Mouse (Mus musculus) neural tube, embryonic 13.5 days (tissue): Measurements from ENCODE around the gene Gm49322. TPM values are rescaled to one million over a fixed set of nuclear protein-coding genes. Genes with fewer than 3 reads are reported as not detected.
"Not testable (repeated sequence)": the region's sequence is repeated elsewhere in the genome, so short reads cannot be mapped to it uniquely, and the experiment has no call there.

Source experiments
- ATAC-seq: fragments of 200-750 bp; cut with Nextera tagmentation; 2 replicates; pipeline ENCODE4 v1.8.0; 2017; ENCODE audit warnings: low read depth, mild to moderate bottlenecking, moderate TSS enrichment, moderate library complexity
- H3K27ac ChIP-seq: fragments of 300-500 bp; sonication (generic); replicated peaks from 2 replicates; pipeline ENCODE4 v1.5.1; 2015; ENCODE audit warnings: moderate library complexity, mild to moderate bottlenecking, inconsistent platforms
- H3K27me3 ChIP-seq: fragments of 300-500 bp; sonication (generic); 2 replicates; pipeline ENCODE4 v1.6.1; 2015; ENCODE audit warnings: mild to moderate bottlenecking, inconsistent platforms
- H3K36me3 ChIP-seq: fragments of 300-500 bp; sonication (generic); 2 replicates; pipeline ENCODE4 v1.6.1; 2015; ENCODE audit warnings: mild to moderate bottlenecking, inconsistent platforms
- H3K4me1 ChIP-seq: fragments of 300-500 bp; sonication (generic); replicated peaks from 2 replicates; pipeline ENCODE4 v1.6.1; 2015; ENCODE audit warnings: inconsistent platforms
- H3K4me2 ChIP-seq: fragments of 300-500 bp; sonication (generic); 2 replicates; pipeline ENCODE4 v1.6.1; 2015; ENCODE audit warnings: inconsistent platforms, mild to moderate bottlenecking, moderate library complexity
- H3K4me3 ChIP-seq: fragments of 300-500 bp; sonication (generic); 2 replicates; pipeline ENCODE4 v1.5.1; 2015; ENCODE audit warnings: mild to moderate bottlenecking, inconsistent platforms
- H3K9ac ChIP-seq: fragments of 300-500 bp; sonication (generic); 2 replicates; pipeline ENCODE4 v1.6.1; 2015; ENCODE audit warnings: moderate library complexity, mild to moderate bottlenecking, inconsistent platforms
- H3K9me3 ChIP-seq: fragments of 300-500 bp; sonication (generic); 2 replicates; pipeline ENCODE4 v1.6.1; 2016; ENCODE audit warnings: inconsistent platforms
- WGBS: fragments of 180-500 bp; shearing (Covaris S2); methylation state at CpG from one replicate; pipeline ENCODE4 v1.1.7; 2015; 5-methylcytosine and 5-hydroxymethylcytosine counted together
- polyA plus RNA-seq: library from polyadenylated mRNA; unstranded; fragments of >200 nt; fragmentation: Nextera tagmentation; extraction: Ambion mirVana; gene quantifications from 2 replicates; pipeline ENCODE4 v1.2.1, GENCODE M21; 2015

The Gm49322 gene
- 2.8 and 3.7 TPM in 2 replicates for polyA plus RNA-seq

- not testable (repeated sequence) for H3K9me3 ChIP-seq, H3K27me3 ChIP-seq, ATAC-seq, H3K4me3 ChIP-seq, H3K4me2 ChIP-seq, H3K27ac ChIP-seq, H3K9ac ChIP-seq
- H3K4me1 ChIP-seq = peaks cover 24% of the 10 kb centered on the region
- H3K36me3 ChIP-seq = peaks cover 40% of the 10 kb centered on the region
- WGBS = 86% methylated on average over 4 of the region's 4 CpGs
Measured at GRCm38 (mm10) chr10:80605721-80606120, at the start of gene Gm49322. Gene Gm49322, plus strand, starts transcription at chr10:80606021.

DNA sequence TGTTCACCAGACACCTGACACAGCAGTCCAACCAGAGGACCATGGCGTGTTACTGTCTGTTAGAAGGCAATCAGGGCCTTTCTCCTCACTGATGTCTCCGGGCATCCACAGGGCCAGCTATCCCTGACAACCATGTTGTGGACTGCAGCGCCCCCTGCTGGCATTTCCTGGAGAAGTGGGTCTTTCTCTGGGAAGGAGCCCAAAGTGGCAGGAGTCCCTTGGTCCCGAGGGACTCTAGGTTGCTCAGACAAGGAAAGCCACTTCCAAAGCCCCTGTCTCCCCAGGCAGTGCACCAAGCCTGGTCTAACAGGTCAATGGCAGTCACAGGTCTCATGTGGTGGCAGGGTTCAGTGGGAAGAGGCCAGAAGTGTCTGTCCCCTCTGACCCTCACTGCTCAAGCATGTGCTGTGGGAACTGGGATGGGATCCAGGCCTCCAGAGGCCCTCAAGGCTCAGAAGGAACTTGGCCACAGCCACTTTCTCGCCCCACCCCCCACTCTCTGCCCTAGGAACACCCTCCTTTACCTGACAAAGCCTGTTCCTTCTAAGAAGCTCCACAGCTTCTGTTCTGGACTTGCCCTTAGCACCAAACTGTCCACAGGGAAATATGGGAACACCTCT is 48.4 kb upstream of the Gm49322 start:
- 31% methylated on average over 5 of the region's 5 CpGs for WGBS
- no peak for ATAC-seq
- Histone ChIP-seq H3K9ac (peak overlapping the region; percentile 49; the same call in 1 of the 2 replicates), H3K9me3 (no peaks in the 10 kb centered on the region), H3K4me3 (no peak overlapping the region), H3K36me3 (no peaks in the 10 kb centered on the region), H3K27me3 (no peaks in the 10 kb centered on the region), H3K4me1 (peaks cover 47% of the 10 kb centered on the region), H3K4me2 (no peak overlapping the region), H3K27ac (no peak overlapping the region)

GRCm38 (mm10) chr10:80559431-80559830 is 46.4 kb upstream of the Gm49322 start:
- Histone ChIP-seq H3K4me1 (peaks cover 54% of the 10 kb centered on the region), H3K9me3 (no peaks in the 10 kb centered on the region), H3K9ac (no peak overlapping the region; the same call in 1 of the 2 replicates), H3K36me3 (no peaks in the 10 kb centered on the region), H3K4me2 (peak overlapping the region; percentile 88), H3K27me3 (no peaks in the 10 kb centered on the region), H3K4me3 (no peak overlapping the region), H3K27ac (no peak overlapping the region)
- 92% methylated on average over 7 of the region's 7 CpGs for WGBS
- no peak for ATAC-seq

DNA sequence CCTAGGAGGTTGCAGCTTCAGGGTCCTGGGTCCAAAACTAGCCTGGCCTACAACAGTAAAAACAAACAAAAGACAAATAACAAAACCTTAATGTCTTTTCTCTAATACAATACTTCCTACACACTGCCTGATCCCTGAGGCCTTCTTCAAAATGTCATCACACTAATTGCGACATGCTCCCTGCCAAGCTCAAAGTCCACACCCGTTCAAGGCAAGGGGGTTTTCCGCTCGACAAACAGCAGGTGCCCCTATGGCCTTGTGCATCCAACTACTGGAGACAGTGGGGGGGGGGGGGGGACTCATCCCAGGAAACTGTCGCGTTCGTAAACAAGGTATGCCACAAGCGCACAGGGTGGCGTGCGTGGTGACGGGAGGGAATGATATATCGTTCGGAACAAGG is 45.2 kb upstream of the Gm49322 start:
- 0 out of 2 replicates have a peak, but pooled peaks have one; percentile 0 for ATAC-seq
- 0% methylated on average over 13 of the region's 13 CpGs for WGBS
- H3K27me3 ChIP-seq = no peaks in the 10 kb centered on the region

GRCm38 (mm10) chr10:80561116-80561944 is 44.5 kb upstream of the Gm49322 start, which contains the start of gene Rexo1:
Gene Rexo1, minus strand, starts transcription at chr10:80561560.
- H3K36me3 ChIP-seq = no peaks in the 10 kb centered on the region; the same call in 1 of the 2 replicates
- H3K9me3 ChIP-seq = no peaks in the 10 kb centered on the region
- H3K4me3 ChIP-seq = peak within 1 kb of the TSS; percentile 95
- H3K27me3 ChIP-seq = no peaks in the 10 kb centered on the region
- H3K9ac ChIP-seq = peak within 1 kb of the TSS; percentile 92
- ATAC-seq = peak; percentile 75
- H3K4me1 ChIP-seq = peaks cover 62% of the 10 kb centered on the region
- peak within 1 kb of the TSS; percentile 88 for H3K27ac ChIP-seq
- WGBS = under 1% methylated on average over 72 of the region's 72 CpGs
- H3K4me2 ChIP-seq = peak within 1 kb of the TSS; percentile 88

More for the DNA sequence above, 45.2 kb upstream of the Gm49322 start:
- Histone ChIP-seq H3K9me3 (no peaks in the 10 kb centered on the region), H3K27ac (no peak overlapping the region), H3K4me2 (peak overlapping the region; percentile 88), H3K4me1 (peaks cover 55% of the 10 kb centered on the region), H3K4me3 (peak overlapping the region; percentile 95), H3K36me3 (no peaks in the 10 kb centered on the region; the same call in 1 of the 2 replicates), H3K9ac (peak overlapping the region; percentile 92)

DNA sequence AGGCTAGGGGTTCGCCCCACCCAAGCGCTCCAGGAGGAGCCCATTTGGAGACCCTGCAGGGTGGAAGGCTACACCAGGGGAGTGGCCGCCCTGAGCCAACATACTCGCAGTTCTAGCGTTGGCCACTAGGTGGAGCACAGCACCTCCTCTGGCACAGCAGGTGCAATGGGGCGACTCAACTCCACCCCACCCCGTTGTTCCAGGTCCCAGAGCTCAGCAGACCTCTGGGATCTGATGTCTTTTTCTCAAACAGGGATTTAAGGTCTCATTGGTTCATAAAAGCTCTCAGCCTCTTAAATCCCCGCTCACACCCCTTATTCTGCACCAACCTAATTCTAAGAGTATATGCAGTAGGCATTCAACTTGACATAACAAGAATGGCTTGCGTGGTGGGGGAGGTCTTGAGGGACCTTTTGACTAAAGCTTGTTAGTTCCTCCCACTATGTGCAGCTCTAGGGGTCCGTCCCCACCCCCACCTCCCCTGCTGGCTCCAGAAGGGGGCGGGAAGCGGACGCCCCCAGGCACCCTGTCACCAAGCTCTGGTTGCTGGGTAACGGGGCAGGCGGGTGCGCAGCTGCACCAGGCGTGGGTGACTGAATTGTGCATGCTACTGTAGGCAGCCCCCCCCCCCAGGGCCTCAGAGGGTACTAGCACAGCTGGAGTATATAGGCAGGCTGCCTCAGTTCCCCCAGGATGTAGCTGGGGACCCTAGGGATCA is 39.3 kb upstream of the Gm49322 start:
- peak; percentile 68 for ATAC-seq
- H3K36me3 ChIP-seq = peaks cover 10% of the 10 kb centered on the region
- H3K4me1 ChIP-seq = peaks cover 63% of the 10 kb centered on the region
- peak overlapping the region; percentile 45 for H3K4me2 ChIP-seq
- peak overlapping the region; percentile 39 for H3K9ac ChIP-seq
- 14% methylated on average over 17 of the region's 17 CpGs for WGBS
- no peaks in the 10 kb centered on the region for H3K9me3 ChIP-seq
- H3K27me3 ChIP-seq = no peaks in the 10 kb centered on the region
- H3K4me3 ChIP-seq = peak overlapping the region; percentile 2; the same call in 1 of the 2 replicates
- H3K27ac ChIP-seq = peak overlapping the region; percentile 85

- H3K9me3 ChIP-seq = no peaks in the 10 kb centered on the region
- no peak for ATAC-seq
- no peaks in the 10 kb centered on the region for H3K27me3 ChIP-seq
- no peak overlapping the region for H3K9ac ChIP-seq
- 96% methylated on average over 29 of the region's 29 CpGs for WGBS
- H3K4me3 ChIP-seq = no peak overlapping the region
- peaks cover 10% of the 10 kb centered on the region for H3K36me3 ChIP-seq
- peaks cover 74% of the 10 kb centered on the region for H3K4me1 ChIP-seq
- no peak overlapping the region for H3K27ac ChIP-seq
- no peak overlapping the region for H3K4me2 ChIP-seq
Measured at GRCm38 (mm10) chr10:80568876-80569275, 36.9 kb upstream of the Gm49322 start.

GRCm38 (mm10) chr10:80569664-80570066 is 36.2 kb upstream of the Gm49322 start:
- Histone ChIP-seq H3K4me3 (no peak overlapping the region), H3K9ac (no peak overlapping the region), H3K27ac (no peak overlapping the region), H3K9me3 (no peaks in the 10 kb centered on the region), H3K4me2 (0 out of 2 replicates have a peak overlapping the region, but pooled peaks have one; percentile 4), H3K4me1 (peaks cover 82% of the 10 kb centered on the region), H3K27me3 (no peaks in the 10 kb centered on the region), H3K36me3 (peaks cover 10% of the 10 kb centered on the region)
- no peak for ATAC-seq
- WGBS = 34% methylated on average over 10 of the region's 10 CpGs

DNA sequence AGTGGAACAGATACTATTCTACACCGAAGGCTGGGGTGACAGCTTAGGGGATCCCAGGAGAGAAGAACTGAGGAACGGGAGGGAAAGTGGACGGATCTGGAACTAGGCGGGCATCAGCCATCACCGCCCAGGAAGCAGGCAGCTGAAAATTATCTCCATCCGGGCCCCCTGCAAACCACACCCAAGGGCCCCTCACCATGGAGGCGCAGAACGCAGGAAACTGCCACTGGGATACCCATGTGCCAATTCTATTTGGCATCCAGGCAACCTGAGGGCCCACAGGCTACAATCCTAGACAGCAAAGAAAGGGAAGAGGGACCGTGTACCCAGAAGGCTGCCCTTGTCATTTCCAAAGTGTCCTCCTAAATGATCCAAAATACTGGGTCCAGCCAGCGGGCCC is 35.4 kb upstream of the Gm49322 start:
- no peak for ATAC-seq
- Histone ChIP-seq H3K4me1 (peaks cover 89% of the 10 kb centered on the region), H3K4me2 (peak overlapping the region; percentile 45; the same call in 1 of the 2 replicates), H3K36me3 (peaks cover 10% of the 10 kb centered on the region), H3K4me3 (no peak overlapping the region), H3K27me3 (no peaks in the 10 kb centered on the region), H3K9me3 (no peaks in the 10 kb centered on the region), H3K9ac (peak overlapping the region; percentile 61; the same call in 1 of the 2 replicates), H3K27ac (no peak overlapping the region)
- 92% methylated on average over 10 of the region's 10 CpGs for WGBS

- Histone ChIP-seq H3K4me2 (peak overlapping the region; percentile 45), H3K9ac (peak overlapping the region; percentile 61), H3K4me1 (peaks cover 90% of the 10 kb centered on the region), H3K27me3 (no peaks in the 10 kb centered on the region), H3K9me3 (no peaks in the 10 kb centered on the region), H3K27ac (peak overlapping the region; percentile 33), H3K4me3 (peak overlapping the region; percentile 9; the same call in 1 of the 2 replicates), H3K36me3 (peaks cover 10% of the 10 kb centered on the region)
- no peak for ATAC-seq
- 20% methylated on average over 30 of the region's 30 CpGs for WGBS
Measured at GRCm38 (mm10) chr10:80570871-80571836, 34.7 kb upstream of the Gm49322 start.

- H3K4me1 ChIP-seq = peaks cover 83% of the 10 kb centered on the region
- WGBS = 90% methylated on average over 2 of the region's 2 CpGs
Measured at GRCm38 (mm10) chr10:80572477-80572876, 33.3 kb upstream of the Gm49322 start.

More at GRCm38 (mm10) chr10:80572477-80572876, 33.3 kb upstream of the Gm49322 start:
- no peak overlapping the region for H3K4me3 ChIP-seq
- no peak overlapping the region for H3K9ac ChIP-seq
- H3K27ac ChIP-seq = no peak overlapping the region
- H3K9me3 ChIP-seq = no peaks in the 10 kb centered on the region
- no peak for ATAC-seq
- peaks cover 10% of the 10 kb centered on the region for H3K36me3 ChIP-seq
- no peak overlapping the region for H3K4me2 ChIP-seq
- H3K27me3 ChIP-seq = no peaks in the 10 kb centered on the region
